Mouse (Mus musculus) lung, embryonic 14.5 days (tissue): Measurements from ENCODE around the gene Gm20388. TPM values are rescaled to one million over a fixed set of nuclear protein-coding genes. Genes with fewer than 3 reads are reported as not detected.
"Not testable (repeated sequence)": the region's sequence is repeated elsewhere in the genome, so short reads cannot be mapped to it uniquely, and the experiment has no call there.

Experiments
- ATAC-seq: fragments of 200-750 bp; cut with Nextera tagmentation; 2 replicates; pipeline ENCODE4 v1.8.0; 2017; ENCODE audit warnings: mild to moderate bottlenecking, moderate TSS enrichment, moderate library complexity; ENCODE audit not compliant: insufficient read depth
- DNase-seq: peaks from one replicate; pipeline ENCODE4 v3.0.0-alpha.2; 2015
- H3K27ac ChIP-seq: fragments of 300-500 bp; sonication (generic); 2 replicates; pipeline ENCODE4 v1.5.1; 2014; ENCODE audit warnings: low read depth, mild to moderate bottlenecking, moderate library complexity
- H3K27me3 ChIP-seq: fragments of 300-500 bp; sonication (generic); 2 replicates; pipeline ENCODE4 v1.6.1; 2014; ENCODE audit warnings: low read length, control low read depth; ENCODE audit not compliant: insufficient read depth
- H3K36me3 ChIP-seq: fragments of 300-500 bp; sonication (generic); 2 replicates; pipeline ENCODE4 v1.6.1; 2014; ENCODE audit warnings: control low read depth; ENCODE audit not compliant: insufficient read depth
- H3K4me1 ChIP-seq: fragments of 300-500 bp; sonication (generic); 2 replicates; pipeline ENCODE4 v1.6.1; 2014; ENCODE audit warnings: antibody characterized with exemption, control low read depth; ENCODE audit not compliant: insufficient read depth
- H3K4me2 ChIP-seq: fragments of 300-500 bp; sonication (generic); 2 replicates; pipeline ENCODE4 v1.6.1; 2014; ENCODE audit warnings: mild to moderate bottlenecking
- H3K4me3 ChIP-seq: fragments of 300-500 bp; sonication (generic); 2 replicates; pipeline ENCODE4 v1.5.1; 2014; ENCODE audit warnings: low read depth, low read length
- H3K9ac ChIP-seq: fragments of 300-500 bp; sonication (generic); 2 replicates; pipeline ENCODE4 v1.6.1; 2014
- H3K9me3 ChIP-seq: fragments of 300-500 bp; sonication (generic); 2 replicates; pipeline ENCODE4 v1.6.1; 2016; ENCODE audit warnings: low read depth, low read length, control low read depth
- CTCF ChIP-seq: IDR thresholded peaks from 2 replicates; pipeline ENCODE4 v1.5.1; 2016; ENCODE audit warnings: antibody characterized with exemption, low read depth
- WGBS: fragments of 180-500 bp; shearing (Covaris S2); extraction: QIAGEN DNeasy Blood & Tissue Kit; methylation state at CpG from one replicate; pipeline ENCODE4 v1.1.7; 2014; 5-methylcytosine and 5-hydroxymethylcytosine counted together
- polyA plus RNA-seq: library from polyadenylated mRNA; unstranded; fragments of >200 nt; fragmentation: Nextera tagmentation; extraction: Ambion mirVana; gene quantifications from 2 replicates; pipeline ENCODE4 v1.2.1, GENCODE M21; 2014

The Gm20388 gene
- polyA plus RNA-seq, 1 experiment from 2014 or later: not detected

DNA sequence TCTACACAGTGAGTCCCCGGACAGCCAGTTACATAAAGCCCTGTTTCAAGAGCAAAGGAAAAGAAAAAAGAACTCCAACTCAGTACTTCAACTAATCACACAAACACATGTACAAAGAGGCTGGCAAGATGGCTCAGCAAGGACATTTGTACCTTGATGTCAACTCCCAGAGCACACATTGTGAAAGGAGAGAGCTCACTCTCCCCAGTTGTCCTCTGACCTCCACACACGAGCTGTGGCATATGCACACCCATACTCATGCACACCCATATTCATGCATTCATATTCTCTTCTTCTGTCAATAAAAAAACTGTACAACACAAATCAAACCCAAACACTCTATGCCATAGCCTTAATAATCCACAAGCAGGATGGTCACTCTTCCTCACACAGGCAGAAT lies 3110.2 kb downstream of the Gm20388 start:
- Histone ChIP-seq H3K4me3 (no peak overlapping the region), H3K4me2 (no peak overlapping the region), H3K9me3 (no peaks in the 10 kb centered on the region), H3K36me3 (0 out of 2 replicates have a peak, but pooled peaks cover 5% of the 10 kb centered on the region), H3K27ac (no peak overlapping the region), H3K27me3 (no peaks in the 10 kb centered on the region), H3K4me1 (no peaks in the 10 kb centered on the region), H3K9ac (no peak overlapping the region)
- TF ChIP-seq CTCF: no peak
- ATAC-seq (no peak), DNase-seq (no peak)
- 77% methylated on average over 2 of the region's 2 CpGs for WGBS

DNA sequence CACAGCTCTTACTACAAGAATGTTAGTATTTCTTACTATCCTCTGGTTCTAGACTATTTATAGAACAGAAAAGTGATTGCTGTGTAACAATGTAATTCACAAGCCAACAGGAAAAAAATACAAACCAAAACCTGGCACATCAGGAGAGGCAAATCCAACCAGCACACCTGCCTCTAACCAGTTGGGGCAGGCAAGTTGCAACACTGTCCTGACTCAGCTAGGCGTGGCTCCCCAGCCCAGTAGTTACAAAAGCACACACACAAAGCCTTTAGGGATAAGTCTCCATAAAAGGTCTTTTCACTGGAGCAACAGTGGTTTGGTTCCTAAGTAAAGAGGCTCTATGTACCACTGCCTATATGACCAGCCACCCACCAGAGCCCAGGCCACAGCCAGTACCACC lies 3110.6 kb downstream of the Gm20388 start:
- 84% methylated on average over 1 of the region's 1 CpGs for WGBS
- TF ChIP-seq CTCF: no peak
- Histone ChIP-seq H3K36me3 (0 out of 2 replicates have a peak, but pooled peaks cover 5% of the 10 kb centered on the region), H3K4me2 (no peak overlapping the region), H3K27ac (no peak overlapping the region), H3K4me1 (no peaks in the 10 kb centered on the region), H3K9ac (no peak overlapping the region), H3K9me3 (no peaks in the 10 kb centered on the region), H3K27me3 (no peaks in the 10 kb centered on the region), H3K4me3 (no peak overlapping the region)
- ATAC-seq: no peak
- no peak for DNase-seq

DNA sequence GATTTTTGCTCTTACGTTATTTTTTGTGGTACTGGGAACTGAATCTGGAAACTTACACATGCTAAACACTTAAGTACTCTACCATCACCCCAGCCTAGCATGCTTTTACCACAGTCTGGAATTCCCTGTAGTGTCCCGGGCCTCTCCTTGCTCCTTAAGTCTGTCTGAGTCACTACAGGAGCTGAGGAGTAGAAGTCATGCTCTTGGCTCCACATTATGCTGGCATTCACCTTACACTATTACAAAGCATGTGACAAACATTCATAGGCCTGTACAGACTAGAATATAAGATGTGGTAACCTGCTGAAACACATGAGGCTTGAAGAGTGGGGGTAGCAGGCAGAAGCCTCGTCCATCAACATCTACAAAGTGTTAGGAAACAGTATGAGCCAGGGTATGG lies 3112.1 kb downstream of the Gm20388 start:
- ATAC-seq (no peak), DNase-seq (no peak)
- H3K4me2 ChIP-seq: no peak overlapping the region
- H3K9me3 ChIP-seq: no peaks in the 10 kb centered on the region
- no peak overlapping the region for H3K27ac ChIP-seq
- no peak overlapping the region for H3K4me3 ChIP-seq
- 68% methylated on average over 3 of the region's 3 CpGs for WGBS
- TF ChIP-seq CTCF: no peak
- H3K36me3 ChIP-seq: 0 out of 2 replicates have a peak, but pooled peaks cover 6% of the 10 kb centered on the region
- no peaks in the 10 kb centered on the region for H3K27me3 ChIP-seq
- no peak overlapping the region for H3K9ac ChIP-seq
- H3K4me1 ChIP-seq: no peaks in the 10 kb centered on the region

- Histone ChIP-seq H3K36me3 (0 out of 2 replicates have a peak, but pooled peaks cover 10% of the 10 kb centered on the region), H3K9ac (no peak overlapping the region), H3K9me3 (no peaks in the 10 kb centered on the region), H3K27ac (no peak overlapping the region), H3K4me2 (no peak overlapping the region), H3K4me1 (no peaks in the 10 kb centered on the region), H3K27me3 (no peaks in the 10 kb centered on the region), H3K4me3 (no peak overlapping the region)
- 93% methylated on average over 2 of the region's 2 CpGs for WGBS
- no peak for TF ChIP-seq CTCF
- DNase-seq (no peak), ATAC-seq (no peak)
Observed at GRCm38 (mm10) chr8:123024226-123024625, 3113.6 kb downstream of the Gm20388 start.

DNA sequence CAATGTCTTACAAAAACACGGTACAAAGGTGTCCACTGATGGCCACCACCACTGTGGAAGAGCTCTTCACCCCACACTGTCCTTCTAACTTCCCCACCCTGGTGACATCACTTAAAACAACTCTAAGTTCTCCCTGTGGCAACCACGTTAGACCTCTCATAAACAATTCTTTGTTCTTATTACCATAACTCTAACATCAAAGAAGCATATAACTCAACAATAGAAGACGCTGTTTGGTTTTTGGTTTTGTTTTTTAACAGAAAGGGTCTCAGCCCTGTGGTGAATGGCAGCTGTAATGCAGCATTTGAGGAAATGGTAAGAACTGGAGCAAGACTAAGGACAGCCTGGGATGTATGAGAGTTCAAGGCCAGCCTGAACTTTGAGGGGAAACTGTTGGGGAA lies 3115.3 kb downstream of the Gm20388 start:
- no peaks in the 10 kb centered on the region for H3K4me1 ChIP-seq
- no peak overlapping the region for H3K4me2 ChIP-seq
- no peak overlapping the region for H3K4me3 ChIP-seq
- no peaks in the 10 kb centered on the region for H3K9me3 ChIP-seq
- 72% methylated on average over 3 of the region's 3 CpGs for WGBS
- H3K36me3 ChIP-seq: 0 out of 2 replicates have a peak, but pooled peaks cover 10% of the 10 kb centered on the region
- DNase-seq (no peak), ATAC-seq (no peak)
- H3K27me3 ChIP-seq: no peaks in the 10 kb centered on the region
- no peak for TF ChIP-seq CTCF
- no peak overlapping the region for H3K9ac ChIP-seq
- no peak overlapping the region for H3K27ac ChIP-seq

GRCm38 (mm10) chr8:123027786-123028185 lies 3117.1 kb downstream of the Gm20388 start:
- no peak overlapping the region for H3K4me3 ChIP-seq
- no peaks in the 10 kb centered on the region for H3K9me3 ChIP-seq
- no peak for DNase-seq
- no peak for TF ChIP-seq CTCF
- no peaks in the 10 kb centered on the region for H3K27me3 ChIP-seq
- ATAC-seq: no peak
- no peaks in the 10 kb centered on the region for H3K4me1 ChIP-seq
- WGBS: 90% methylated on average over 8 of the region's 8 CpGs
- H3K36me3 ChIP-seq: 0 out of 2 replicates have a peak, but pooled peaks cover 9% of the 10 kb centered on the region
- no peak overlapping the region for H3K9ac ChIP-seq
- H3K4me2 ChIP-seq: no peak overlapping the region
- H3K27ac ChIP-seq: no peak overlapping the region

- H3K27me3 ChIP-seq, H3K4me3 ChIP-seq, ATAC-seq, H3K4me1 ChIP-seq, H3K27ac ChIP-seq, H3K9me3 ChIP-seq, H3K4me2 ChIP-seq, H3K36me3 ChIP-seq, DNase-seq, H3K9ac ChIP-seq: not testable (repeated sequence)
- 84% methylated on average over 5 of the region's 5 CpGs for WGBS
Observed at GRCm38 (mm10) chr8:123030091-123030490, 3119.4 kb downstream of the Gm20388 start.
